Mouse (Mus musculus) liver, adult 2 months (tissue): ENCODE data around the gene Gm20388. TPM values are rescaled to one million over a fixed set of nuclear protein-coding genes. Genes with fewer than 3 reads are reported as not detected.

ENCODE experiments used
- DNase-seq: peaks from one replicate; pipeline ENCODE4 v3.0.0-alpha.2; 2011; ENCODE audit warnings: low read depth, low spot score; ENCODE audit errors: extremely low read depth
- H3K27ac ChIP-seq: fragments of 200-500 bp; replicated peaks from 2 replicates; pipeline ENCODE4 v1.5.1; 2012; ENCODE audit warnings: low read depth, mild to moderate bottlenecking, control low read depth, inconsistent platforms, low read length; ENCODE audit not compliant: insufficient read depth
- H3K27me3 ChIP-seq: fragments of 200-500 bp; 2 replicates; pipeline ENCODE4 v1.6.1; 2012; ENCODE audit warnings: mild to moderate bottlenecking, moderate library complexity, low read length, inconsistent platforms; ENCODE audit not compliant: control insufficient read depth, insufficient read depth
- H3K36me3 ChIP-seq: fragments of 200-500 bp; 2 replicates; pipeline ENCODE4 v1.6.1; 2012; ENCODE audit warnings: low read length, inconsistent platforms; ENCODE audit not compliant: control insufficient read depth, insufficient read depth
- H3K4me1 ChIP-seq: fragments of 200-500 bp; 2 replicates; pipeline ENCODE4 v1.6.1; 2011; ENCODE audit warnings: low read length; ENCODE audit not compliant: control insufficient read depth, insufficient read depth
- H3K4me3 ChIP-seq: fragments of 200-500 bp; 2 replicates; pipeline ENCODE4 v1.5.1; 2011; ENCODE audit warnings: low read depth, mild to moderate bottlenecking, control low read depth, low read length, moderate library complexity; ENCODE audit not compliant: insufficient read depth
- H3K79me2 ChIP-seq: fragments of 200-500 bp; 2 replicates; pipeline ENCODE4 v1.6.1; 2012; ENCODE audit warnings: inconsistent platforms, mild to moderate bottlenecking, low read length, moderate library complexity; ENCODE audit not compliant: control insufficient read depth, insufficient read depth
- H3K9ac ChIP-seq: fragments of 200-500 bp; 2 replicates; pipeline ENCODE4 v1.6.1; 2012; ENCODE audit warnings: low read depth, mild to moderate bottlenecking, control low read depth, inconsistent platforms, low read length
- CTCF ChIP-seq: fragments of 200-500 bp; IDR thresholded peaks from 2 replicates; pipeline ENCODE4 v1.5.1; 2011; ENCODE audit warnings: low read depth, low read length, control low read depth
- POLR2A ChIP-seq: fragments of 200-500 bp; IDR thresholded peaks from 2 replicates; pipeline ENCODE4 v1.6.1; 2011; ENCODE audit warnings: low read length, control low read depth; ENCODE audit not compliant: insufficient read depth; ENCODE audit errors: extremely low read depth
- WGBS: fragments of 180-500 bp; shearing (Covaris S2); methylation state at CpG from one replicate; pipeline ENCODE4 v1.1.7; 2018; 5-methylcytosine and 5-hydroxymethylcytosine counted together
- polyA plus RNA-seq: library from polyadenylated mRNA; depleted of rRNA; stranded (reverse); fragments of >200 nt; gene quantifications from 2 replicates; pipeline ENCODE4 v1.2.3, GENCODE M21; 2012
- total RNA-seq: library from RNA; depleted of rRNA; stranded (reverse); fragments of >200 nt; gene quantifications from 2 replicates; pipeline ENCODE4 v1.2.3, GENCODE M21; 2014

Gene Gm20388
- total and polyA plus RNA-seq, 2 experiments, result 6.4 to 19.9 TPM

- no peak overlapping the region for H3K9ac ChIP-seq
- H3K27ac ChIP-seq, result no peak overlapping the region
- no peaks in the 10 kb centered on the region for H3K36me3 ChIP-seq
- WGBS, result 81% methylated on average over 10 of the region's 10 CpGs
- no peaks in the 10 kb centered on the region for H3K27me3 ChIP-seq
- peaks cover 25% of the 10 kb centered on the region for H3K4me1 ChIP-seq
- peaks cover 58% of the 10 kb centered on the region for H3K79me2 ChIP-seq
- H3K4me3 ChIP-seq, result no peak overlapping the region
- no peak for TF ChIP-seq POLR2A
- TF ChIP-seq CTCF, result no peak
- no peak for DNase-seq
Observed at GRCm38 (mm10) chr8:122293484-122293883, 2382.8 kb downstream of the Gm20388 start.

- TF ChIP-seq CTCF (no peak), POLR2A (peak; percentile 68; the same call in 1 of the 2 replicates)
- Histone ChIP-seq H3K79me2 (peaks cover 58% of the 10 kb centered on the region), H3K9ac (0 out of 2 replicates have a peak overlapping the region, but pooled peaks have one; percentile 29), H3K4me1 (peaks cover 27% of the 10 kb centered on the region), H3K27ac (peak overlapping the region; percentile 60), H3K27me3 (no peaks in the 10 kb centered on the region), H3K36me3 (no peaks in the 10 kb centered on the region), H3K4me3 (no peak overlapping the region)
- DNase-seq, result peak; percentile 98
- WGBS, result 8% methylated on average over 7 of the region's 7 CpGs
Observed at GRCm38 (mm10) chr8:122294273-122294683, 2383.6 kb downstream of the Gm20388 start.

- H3K36me3 ChIP-seq, result no peaks in the 10 kb centered on the region
- 83% methylated on average over 9 of the region's 9 CpGs for WGBS
- no peak for DNase-seq
- no peak for TF ChIP-seq POLR2A
- TF ChIP-seq CTCF, result no peak
- no peaks in the 10 kb centered on the region for H3K27me3 ChIP-seq
- no peak overlapping the region for H3K27ac ChIP-seq
- H3K9ac ChIP-seq, result no peak overlapping the region
- no peak overlapping the region for H3K4me3 ChIP-seq
- peaks cover 59% of the 10 kb centered on the region for H3K79me2 ChIP-seq
- H3K4me1 ChIP-seq, result peaks cover 37% of the 10 kb centered on the region
Observed at GRCm38 (mm10) chr8:122295389-122295788, 2384.7 kb downstream of the Gm20388 start.

- Histone ChIP-seq H3K4me3 (no peak overlapping the region), H3K79me2 (peaks cover 61% of the 10 kb centered on the region), H3K27me3 (no peaks in the 10 kb centered on the region), H3K27ac (peak overlapping the region; percentile 72), H3K36me3 (no peaks in the 10 kb centered on the region), H3K4me1 (peaks cover 37% of the 10 kb centered on the region), H3K9ac (peak overlapping the region; percentile 39)
- 0 out of 2 replicates have a peak, but pooled peaks have one; percentile 5 for TF ChIP-seq CTCF
- TF ChIP-seq POLR2A, result no peak
- DNase-seq, result peak; percentile 89
- WGBS, result 18% methylated on average over 24 of the region's 24 CpGs
Observed at GRCm38 (mm10) chr8:122296173-122297001, 2385.7 kb downstream of the Gm20388 start.

DNA sequence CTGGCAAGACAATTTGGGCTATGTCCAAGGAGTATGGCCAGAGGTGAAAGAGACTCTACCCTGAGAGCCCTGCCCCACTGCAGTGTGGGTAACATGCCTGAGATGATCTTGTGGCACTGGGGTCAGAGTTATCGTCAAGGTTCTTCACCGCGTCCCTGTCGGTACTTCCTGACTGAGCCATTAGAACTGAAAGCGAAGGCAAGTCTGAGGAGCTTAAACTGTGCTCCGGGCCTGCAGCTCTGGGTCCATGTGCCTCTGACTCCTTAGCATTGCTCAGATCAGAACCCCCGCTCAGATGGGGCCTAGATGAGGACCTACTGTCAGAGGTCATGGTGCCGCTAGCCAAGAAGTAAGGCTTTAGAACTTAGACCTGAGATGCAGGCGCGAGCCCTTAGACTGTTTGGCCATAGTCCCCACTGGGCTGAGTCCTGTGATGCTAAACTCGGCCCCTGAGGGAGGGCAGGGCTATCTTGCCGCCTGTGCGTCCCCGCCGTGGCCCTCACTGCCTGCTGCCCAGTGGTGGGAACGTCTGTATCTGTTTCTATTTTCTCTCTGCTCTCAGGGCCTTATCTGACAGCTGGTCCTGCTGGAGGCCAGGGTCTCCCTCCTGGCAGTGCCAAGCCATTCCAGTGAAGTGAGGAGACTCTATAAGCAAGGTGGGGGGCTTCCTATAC is 2389.1 kb downstream of the Gm20388 start:
- 54% methylated on average over 16 of the region's 16 CpGs for WGBS
- H3K4me1 ChIP-seq, result peaks cover 41% of the 10 kb centered on the region

More for the DNA sequence above, 2389.1 kb downstream of the Gm20388 start:
- no peak overlapping the region for H3K4me3 ChIP-seq
- no peak overlapping the region for H3K9ac ChIP-seq
- no peaks in the 10 kb centered on the region for H3K27me3 ChIP-seq
- no peak for TF ChIP-seq CTCF
- no peak for TF ChIP-seq POLR2A
- H3K27ac ChIP-seq, result no peak overlapping the region
- DNase-seq, result peak; percentile 67
- H3K36me3 ChIP-seq, result no peaks in the 10 kb centered on the region
- peaks cover 77% of the 10 kb centered on the region for H3K79me2 ChIP-seq
